Mouse (Mus musculus): ENCODE measurements at regions not wholly inside any gene's neighbourhood (a gene's known extent, or its start where the extent isn't known, plus 50 kb on each side); places are given as distances from the start of the nearest gene placed in this dataset.

DNA sequence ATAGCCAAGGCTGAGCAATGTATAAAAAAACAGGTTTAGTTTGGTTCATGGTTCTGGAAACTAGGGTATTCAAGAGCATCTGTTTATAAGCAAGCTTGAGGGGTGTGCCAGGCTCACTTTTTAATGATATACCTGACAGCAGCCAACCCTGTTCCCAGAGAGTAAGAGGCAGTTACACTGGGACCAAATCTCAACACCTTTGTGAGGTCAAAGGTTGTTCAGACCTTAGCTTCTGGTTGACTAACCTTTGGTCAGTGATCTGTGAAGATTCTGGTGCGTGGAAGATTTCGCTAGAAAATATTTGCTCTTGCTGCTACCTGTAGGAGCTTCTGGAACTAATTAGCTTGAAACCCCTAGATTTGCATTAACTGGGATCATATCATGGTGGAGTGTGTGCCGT lies 140.8 kb downstream of the Bod1 start:
- DNase-seq, result no peak

DNA sequence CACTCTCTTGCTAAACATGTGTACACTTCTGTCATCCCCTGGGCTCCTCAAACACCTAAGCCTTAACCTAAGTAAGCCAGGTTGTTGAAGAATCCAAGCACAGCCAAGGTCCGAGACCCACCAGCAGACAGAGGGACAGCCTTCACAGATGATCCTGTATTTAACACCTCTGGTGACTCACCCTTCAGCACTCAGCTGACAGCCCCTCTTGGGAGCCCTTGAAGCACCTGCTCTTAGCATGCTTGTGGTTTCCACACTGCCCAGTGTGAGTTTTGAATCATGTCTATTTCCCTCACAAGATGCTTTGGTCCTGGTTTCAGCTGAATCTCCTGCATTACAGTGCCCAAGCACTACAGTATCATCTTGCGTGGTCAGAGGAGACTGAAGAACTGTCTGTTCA lies 142.0 kb downstream of the Bod1 start:
- DNase-seq, result no peak

DNA sequence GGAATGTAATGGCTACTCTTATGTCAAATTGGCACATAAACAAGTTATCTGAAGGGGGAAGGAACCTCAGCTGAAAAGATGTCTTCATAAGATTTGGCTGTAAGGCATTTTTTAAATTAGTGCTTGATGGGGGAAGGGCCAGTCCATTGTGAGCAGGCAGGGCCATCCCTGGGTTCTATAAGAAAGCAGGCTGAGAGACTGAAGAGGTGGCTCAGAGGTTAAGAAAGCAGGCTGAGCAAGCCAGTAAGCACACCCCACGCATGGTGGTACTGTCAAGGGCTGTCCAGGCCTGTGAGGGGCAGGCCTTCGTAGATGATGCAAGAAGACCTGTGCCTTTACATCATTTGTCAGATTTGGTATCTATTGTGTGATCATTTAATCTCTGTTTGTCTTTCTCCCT lies 147.0 kb downstream of the Bod1 start:
- DNase-seq, result no peak

DNA sequence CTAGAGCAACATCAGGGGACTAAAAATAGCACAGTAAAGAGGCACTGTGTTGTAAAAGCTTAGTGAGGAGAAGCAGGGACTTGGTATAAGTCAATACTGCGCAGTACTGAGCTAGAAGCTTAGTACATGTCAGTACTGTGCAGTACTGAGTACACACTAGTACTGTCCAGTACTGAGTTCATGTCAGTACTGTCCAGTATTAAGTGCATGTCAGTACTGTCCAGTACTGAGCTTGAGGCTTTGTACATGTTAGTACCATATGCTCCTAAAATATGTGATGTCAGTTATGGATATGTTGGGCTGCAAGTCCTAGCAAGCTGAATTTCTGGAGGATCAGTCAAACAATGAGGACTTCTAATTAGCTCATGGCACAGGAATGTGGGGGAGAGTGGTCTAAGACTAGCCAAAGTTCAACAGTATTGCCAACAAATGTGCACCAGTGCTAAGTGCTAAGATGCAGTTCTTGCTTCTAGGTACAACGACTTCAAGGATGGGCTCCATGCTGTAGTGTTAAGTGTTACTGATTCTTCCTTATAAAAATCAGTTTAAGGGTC lies 147.5 kb downstream of the Bod1 start:
- DNase-seq, result no peak

DNA sequence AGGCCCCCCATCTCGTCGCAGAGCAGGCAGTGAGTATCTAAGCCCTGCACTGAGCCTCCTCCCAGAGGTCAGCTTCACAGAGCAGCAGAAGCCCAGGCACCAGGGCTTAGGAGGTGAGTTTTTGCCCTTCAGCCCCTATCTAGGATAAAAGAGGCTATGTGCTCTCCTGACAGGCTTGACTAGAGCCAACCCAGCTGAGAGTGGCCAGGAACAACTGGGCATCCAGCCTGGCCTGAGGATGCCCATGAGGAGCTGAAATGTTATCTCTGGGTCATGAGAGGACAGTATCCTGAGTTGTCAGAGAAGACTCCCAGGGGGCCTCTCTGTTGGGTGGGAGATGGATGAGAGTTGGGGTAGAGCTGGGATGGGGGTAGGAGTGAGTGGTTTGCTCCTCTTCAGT lies 149.6 kb downstream of the Bod1 start:
- DNase-seq, result no peak

DNA sequence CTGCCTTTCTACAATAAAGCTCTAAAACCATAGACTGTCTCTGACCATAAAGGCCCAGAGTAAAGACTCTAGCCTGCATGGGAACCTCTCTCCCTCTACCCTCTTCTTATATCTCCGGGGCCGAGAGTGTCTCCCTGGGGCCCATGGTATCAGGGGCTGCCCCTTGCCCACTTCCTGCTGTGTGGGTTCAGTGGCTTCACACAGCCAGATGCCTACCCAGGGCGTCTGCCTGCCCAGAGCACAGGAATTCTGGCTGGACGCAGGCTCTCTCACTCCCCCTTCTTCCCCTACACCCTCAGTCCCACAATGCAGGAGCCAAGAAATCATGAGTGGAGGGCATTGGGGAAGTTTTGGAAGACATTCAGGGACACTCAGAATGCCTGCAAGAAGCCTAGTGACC lies 150.8 kb downstream of the Bod1 start:
- DNase-seq, result no peak

DNA sequence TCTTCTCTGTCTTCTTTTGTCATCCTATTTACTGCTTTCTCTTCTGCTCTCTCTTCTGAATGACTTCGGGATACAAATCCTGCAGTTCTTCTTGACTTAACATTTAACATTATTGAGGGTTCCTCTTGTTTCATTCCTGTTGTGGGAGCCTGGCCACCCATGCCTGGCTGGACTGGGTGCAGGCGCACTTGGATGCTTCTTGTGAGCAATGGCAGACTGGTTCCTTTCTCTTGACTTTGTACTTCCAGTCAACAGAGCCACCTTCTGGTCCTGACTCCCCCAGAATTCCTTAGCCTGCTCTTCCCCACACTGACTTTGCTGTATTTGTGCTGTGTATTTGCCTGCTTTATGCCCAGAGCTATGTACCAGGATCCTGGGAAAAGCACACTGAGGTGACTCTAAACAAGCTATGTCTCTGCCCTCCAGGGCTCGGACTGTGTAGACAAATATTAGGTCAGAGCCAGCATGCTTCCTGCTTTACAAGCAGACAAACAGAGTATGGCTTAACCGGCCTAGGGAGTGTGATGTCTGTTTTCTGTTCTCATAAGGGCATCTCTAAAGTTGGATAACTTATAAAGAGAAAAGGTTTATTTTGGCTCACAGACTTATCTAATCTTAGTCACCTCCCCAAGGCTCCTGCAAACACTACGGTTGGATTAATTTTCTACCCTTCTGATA lies 133.5 kb upstream of the Stc2 start:
- no peak for DNase-seq

DNA sequence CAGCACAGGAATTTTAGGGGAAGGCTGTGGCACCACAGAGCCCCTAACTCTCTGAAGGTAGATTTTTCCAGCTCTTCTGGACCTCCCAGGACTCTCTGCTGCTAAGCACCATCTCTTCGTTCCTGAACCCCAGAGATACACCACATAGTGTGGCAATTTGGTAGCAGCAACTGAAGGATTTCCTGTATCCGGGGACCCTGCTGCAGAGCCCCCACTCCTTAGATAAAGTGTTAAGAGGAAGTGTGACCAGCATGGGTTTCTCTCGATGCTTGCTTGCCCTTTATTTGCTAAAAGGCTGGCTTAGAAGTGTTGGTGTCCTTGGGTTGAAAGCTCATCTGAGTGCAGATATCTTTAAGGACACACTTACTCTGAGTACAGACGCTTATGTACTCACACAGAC lies 115.6 kb upstream of the Stc2 start:
- no peak for DNase-seq

DNA sequence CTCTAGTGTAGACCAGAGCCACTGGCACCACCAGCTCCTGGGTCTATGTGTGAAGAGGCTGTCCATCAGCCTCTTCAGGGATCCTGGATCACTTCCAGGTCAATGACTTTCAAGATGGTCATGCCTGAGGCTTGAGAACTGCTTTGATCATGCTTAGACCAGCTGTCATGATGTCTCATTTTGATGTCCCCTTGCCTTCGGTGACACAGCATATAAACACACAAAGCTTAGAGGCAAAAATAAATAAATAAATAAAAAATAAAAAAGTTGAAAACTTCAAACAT lies 111.1 kb upstream of the Stc2 start:
- DNase-seq, result no peak

DNA sequence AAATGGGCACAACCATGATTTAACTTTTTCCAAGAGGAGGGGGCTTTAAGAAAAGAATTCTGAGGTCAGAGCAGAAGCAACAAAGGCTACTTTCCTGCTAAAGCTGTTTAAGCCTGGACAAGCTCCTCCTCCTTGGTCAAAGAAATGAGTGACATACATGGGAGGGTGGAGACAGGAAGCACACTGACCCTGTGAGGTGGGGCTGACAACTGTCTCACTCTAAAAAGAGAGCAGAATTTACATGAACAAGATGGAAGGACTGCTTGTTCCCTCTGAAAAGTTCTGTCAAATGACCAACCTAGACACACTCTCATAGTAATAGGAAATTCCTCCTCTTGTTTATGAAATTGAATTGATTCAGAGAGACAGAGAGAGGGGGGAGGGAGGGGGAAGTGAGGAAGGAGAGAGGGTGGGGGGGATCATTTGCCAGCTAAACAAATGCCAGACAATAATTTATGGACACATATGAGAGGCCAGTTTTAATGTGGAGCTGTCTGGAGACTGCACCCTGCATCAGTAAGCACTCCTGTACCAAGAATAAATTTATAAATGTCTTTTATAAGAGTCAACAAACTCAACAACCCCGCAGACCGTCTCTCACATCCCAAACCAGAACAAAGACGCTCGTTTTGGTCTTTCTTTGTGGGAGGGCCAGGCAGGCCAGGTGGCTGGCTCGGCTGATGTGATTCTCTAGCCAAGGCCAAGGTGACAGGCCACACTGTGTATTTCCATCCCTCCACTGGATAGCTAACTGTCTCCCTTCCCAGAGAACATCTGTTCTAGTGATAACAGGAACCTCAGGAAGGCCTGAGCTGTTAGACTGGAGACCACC lies 110.6 kb upstream of the Stc2 start:
- no peak for DNase-seq

DNA sequence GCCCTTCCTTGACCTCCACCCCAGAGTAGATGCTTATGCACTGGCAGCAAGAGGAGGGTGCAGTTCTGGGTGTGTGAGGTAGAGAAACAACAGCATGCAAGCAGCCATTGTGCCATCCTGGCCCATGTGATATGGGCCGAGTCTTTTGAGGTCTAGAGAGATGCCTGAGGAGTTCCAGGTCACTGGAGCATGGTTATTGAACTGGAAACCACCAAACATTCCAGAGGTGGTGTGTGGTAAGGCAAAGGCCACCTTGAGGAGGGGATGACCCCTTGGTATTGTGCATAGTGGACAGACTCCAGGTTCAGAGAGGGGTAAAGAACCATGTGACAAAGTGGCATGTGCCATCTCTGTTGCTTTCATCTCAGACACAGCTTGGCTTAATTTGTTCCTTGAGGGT lies 107.9 kb upstream of the Stc2 start:
- DNase-seq, result no peak

DNA sequence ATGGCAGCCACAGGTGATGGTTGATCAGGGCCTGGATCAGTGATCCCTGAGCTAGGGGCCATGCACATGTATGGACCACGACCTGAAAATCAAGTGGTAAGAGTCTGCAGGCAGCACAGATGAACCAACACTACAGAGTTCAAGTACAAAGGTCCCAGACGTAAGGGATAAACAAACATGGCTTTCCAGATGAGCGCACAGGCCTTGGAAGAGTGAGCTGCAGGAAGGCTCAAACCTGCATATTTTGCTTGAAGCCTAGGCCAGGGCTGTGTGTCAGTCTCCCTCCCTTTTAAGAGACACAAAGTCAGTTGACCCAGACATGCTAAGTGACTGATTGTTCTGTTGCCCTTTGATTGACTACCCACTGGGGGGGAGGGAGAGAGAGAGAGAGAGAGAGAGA lies 107.2 kb upstream of the Stc2 start:
- no peak for DNase-seq

DNA sequence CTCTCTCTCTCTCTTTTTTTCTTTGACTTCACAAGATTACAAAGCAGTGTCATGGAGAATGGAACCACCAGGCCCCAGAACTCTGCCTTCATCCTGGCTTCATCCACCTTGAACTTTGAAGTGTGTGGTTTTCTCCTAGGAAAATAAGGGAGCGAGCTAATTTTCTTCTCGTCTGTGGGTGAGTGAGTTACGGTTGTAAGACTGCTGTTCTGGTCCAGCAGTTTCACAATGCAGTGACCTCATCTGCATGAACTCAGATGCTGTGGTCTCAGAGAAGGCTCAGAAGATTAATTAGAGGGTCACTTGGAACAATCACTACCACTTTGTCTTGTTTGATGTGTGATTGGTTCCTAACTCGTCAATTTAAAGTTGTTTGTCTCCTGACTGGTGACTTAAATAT lies 103.1 kb upstream of the Stc2 start:
- DNase-seq, result no peak

DNA sequence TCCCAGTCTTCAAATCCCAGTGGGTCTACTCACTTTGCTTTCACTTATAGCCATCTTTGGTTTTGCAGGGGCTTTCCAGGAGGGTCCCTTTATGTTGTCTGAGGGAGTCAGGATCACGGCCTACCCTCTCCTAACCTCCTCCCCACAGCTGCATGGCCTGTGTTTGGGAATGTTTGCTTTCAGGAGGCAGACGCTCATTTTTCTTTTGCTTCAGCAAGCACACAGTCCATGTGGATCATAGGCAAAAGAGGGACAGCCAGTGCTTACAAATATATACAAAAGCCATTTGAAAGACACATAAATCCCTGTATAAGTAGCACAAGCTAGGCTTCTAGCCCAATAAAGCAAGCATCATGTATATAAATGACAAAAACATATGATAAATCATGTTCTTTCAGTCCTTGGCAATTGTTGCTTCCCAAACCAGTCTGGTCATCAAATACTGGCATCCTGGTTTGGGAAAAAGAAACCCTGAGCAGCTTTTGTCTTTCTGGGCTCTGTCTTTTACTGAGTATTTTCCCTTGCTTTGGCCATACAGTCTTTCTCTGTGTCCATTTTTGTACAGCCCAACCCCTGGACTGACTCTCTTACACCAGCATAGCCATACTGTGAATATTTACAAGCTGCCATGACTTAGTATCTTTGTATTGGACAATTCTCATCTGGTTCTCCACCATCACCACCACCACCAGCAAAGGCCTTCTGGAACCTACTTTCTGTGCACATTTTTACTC lies 101.0 kb upstream of the Stc2 start:
- DNase-seq, result no peak

DNA sequence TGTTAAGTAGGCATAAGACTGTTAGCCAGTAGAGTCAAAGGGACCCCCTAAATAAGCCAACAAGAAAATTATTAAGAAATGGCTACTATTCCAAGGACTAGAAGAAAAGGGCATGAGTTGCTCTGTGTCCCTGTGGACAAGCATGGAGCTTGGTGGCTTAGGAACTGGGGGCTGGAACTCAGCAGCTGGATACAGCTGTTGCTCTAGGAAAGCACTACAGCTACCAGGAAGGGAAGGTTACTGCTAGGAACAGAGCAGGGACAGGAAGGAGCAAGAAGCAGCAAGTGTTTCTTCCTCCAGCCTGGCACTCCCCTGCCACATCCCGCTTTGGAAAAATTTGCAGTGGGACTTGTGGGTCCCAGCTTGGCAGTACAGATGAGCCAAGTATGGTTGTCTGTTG lies 95.0 kb upstream of the Stc2 start:
- DNase-seq, result no peak

DNA sequence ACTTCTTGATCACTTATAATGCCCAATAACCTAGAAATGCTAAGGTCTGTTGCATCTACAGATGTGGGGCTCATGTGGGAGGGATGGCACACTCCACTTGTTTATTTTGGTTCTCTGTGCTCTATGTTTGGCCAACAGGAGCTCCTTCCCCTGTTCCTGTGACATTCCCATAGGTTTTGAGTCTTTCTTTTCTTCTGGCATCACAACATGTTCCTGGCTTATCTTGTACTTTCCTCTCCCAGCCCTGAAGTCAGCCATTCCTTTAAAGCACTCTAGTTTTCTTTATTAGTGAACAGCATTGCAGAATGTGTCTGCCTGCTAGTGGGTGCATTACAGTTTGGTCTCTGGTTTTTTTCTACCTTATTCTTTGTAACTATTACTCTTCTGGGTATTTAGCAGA lies 92.6 kb upstream of the Stc2 start:
- no peak for DNase-seq

DNA sequence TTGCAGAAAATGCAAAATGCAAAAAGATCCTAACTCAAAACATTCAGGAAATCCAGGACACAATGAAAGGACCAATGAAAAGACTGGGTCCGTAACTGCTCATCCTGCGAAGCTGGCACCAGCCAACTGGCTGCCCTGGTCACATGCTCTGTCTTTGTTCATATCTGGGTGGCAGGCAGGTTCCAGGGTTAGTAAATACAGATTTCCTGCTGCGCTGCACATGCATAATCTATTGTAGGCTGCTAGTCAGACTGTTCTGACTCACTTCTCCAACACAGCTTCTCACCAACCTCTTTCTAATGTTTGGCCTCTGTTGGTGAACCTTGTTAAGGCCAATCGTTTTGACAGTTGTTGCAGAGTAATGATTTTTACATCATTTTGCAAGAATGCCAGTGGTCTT lies 92.0 kb upstream of the Stc2 start:
- no peak for DNase-seq

DNA sequence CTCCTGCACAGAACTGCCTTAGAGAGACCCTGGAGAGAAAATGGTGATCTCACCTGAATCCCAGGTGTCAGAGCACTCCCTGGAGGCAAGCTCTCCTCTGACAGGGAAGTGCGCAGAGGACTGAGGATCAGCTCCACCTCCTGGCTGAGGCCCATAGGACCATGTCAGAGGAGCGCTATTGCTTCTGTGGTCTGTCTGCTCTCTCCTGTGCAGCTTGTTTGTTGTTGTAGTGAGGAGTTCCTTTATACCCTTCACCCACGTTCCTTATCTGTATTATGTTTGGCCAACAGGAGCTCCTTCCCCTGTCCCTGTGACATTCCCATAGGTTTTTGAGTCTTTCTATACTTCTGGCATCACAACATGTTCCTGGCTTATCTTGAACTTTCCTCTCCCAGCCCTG lies 91.5 kb upstream of the Stc2 start:
- no peak for DNase-seq

DNA sequence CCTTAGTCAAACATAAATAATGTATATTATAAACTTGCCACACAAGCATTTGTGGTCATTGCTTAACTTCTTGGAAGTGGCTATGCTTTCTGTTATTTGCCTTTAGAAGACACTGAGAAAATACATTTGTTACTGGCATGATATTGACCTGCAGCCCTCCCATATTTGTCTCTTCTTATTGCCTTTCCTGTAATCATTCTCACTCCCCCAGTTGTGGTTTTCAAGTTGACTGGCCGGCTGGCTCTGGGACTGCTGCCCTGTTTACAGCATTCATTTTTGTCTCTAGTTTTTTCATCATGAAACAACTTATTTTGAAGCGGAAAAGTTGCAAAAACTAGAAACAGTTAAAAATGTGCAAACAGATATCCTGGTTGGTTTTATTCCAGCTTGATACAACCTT lies 57.5 kb upstream of the Stc2 start:
- no peak for DNase-seq

Measured in cerebellum, adult 11 months (tissue).